Mouse (Mus musculus) T-helper 17 cell (primary cell): ENCODE results near the gene Reep3.

Experiments
- in situ Hi-C, 2 experiments: fragments of 300-600 bp; cut with MboI, MseI; formaldehyde crosslinking; loops; 1 replicate in 1 of 2; 2 replicates in 1 of 2; pipeline ENCODE4 v1.15.1; 2025; ENCODE audit warnings: high pct_unique_total_duplicates in 2 of 2

Reep3 gene

GRCm38 (mm10) chr10:67096621-67097436 lies at the start of gene Reep3:
Gene Reep3 (minus strand): TSS chr10:67096945.
- in situ Hi-C loops = loop anchor here in 1 of 2 experiments (5.0 kb wide), 1 partner anchor 95 kb away; no protein-coding TSS in a partner anchor

GRCm38 (mm10) chr10:67145623-67146022 lies 48.9 kb upstream of the Reep3 start:
- in situ Hi-C loops = no loop called here

GRCm38 (mm10) chr10:67144269-67144668 lies 47.5 kb upstream of the Reep3 start:
- in situ Hi-C loops = no loop called here

GRCm38 (mm10) chr10:67143661-67144060 lies 46.9 kb upstream of the Reep3 start:
- in situ Hi-C loops = no loop called here

- in situ Hi-C loops = no loop called here
These were observed 40.7 kb upstream of the Reep3 start for GRCm38 (mm10) chr10:67137437-67137836.

GRCm38 (mm10) chr10:67134322-67134721 lies 37.6 kb upstream of the Reep3 start:
- in situ Hi-C loops = no loop called here

- in situ Hi-C loops = no loop called here
These were observed 35.0 kb upstream of the Reep3 start for GRCm38 (mm10) chr10:67131709-67132108.

- in situ Hi-C loops = loop anchor here in 1 of 2 experiments (5.0 kb wide), 1 partner anchor 368 kb away; no protein-coding TSS in a partner anchor
These were observed 32.8 kb upstream of the Reep3 start for GRCm38 (mm10) chr10:67129531-67129930.

- in situ Hi-C loops = loop anchor here in 1 of 2 experiments (5.0 kb wide), 1 partner anchor 370 kb away; no protein-coding TSS in a partner anchor
These were observed 30.4 kb upstream of the Reep3 start for GRCm38 (mm10) chr10:67126859-67127758.

- in situ Hi-C loops = loop anchor here in 1 of 2 experiments (5.0 kb wide), 1 partner anchor 371 kb away; no protein-coding TSS in a partner anchor
These were observed 29.5 kb upstream of the Reep3 start for GRCm38 (mm10) chr10:67126061-67126858.

GRCm38 (mm10) chr10:67124156-67124555 lies 27.4 kb upstream of the Reep3 start:
- in situ Hi-C loops = no loop called here

GRCm38 (mm10) chr10:67123756-67124155 lies 27.0 kb upstream of the Reep3 start:
- in situ Hi-C loops = no loop called here

- in situ Hi-C loops = no loop called here
These were observed 23.9 kb upstream of the Reep3 start for GRCm38 (mm10) chr10:67120640-67121039.

GRCm38 (mm10) chr10:67120180-67120579 lies 23.4 kb upstream of the Reep3 start:
- in situ Hi-C loops = no loop called here

- in situ Hi-C loops = loop anchor here in 1 of 2 experiments (10.0 kb wide), 1 partner anchor 56 kb away; no protein-coding TSS in a partner anchor
These were observed 22.5 kb upstream of the Reep3 start for GRCm38 (mm10) chr10:67119291-67119690.

- in situ Hi-C loops = loop anchor here in 1 of 2 experiments (10.0 kb wide), 1 partner anchor 59 kb away; no protein-coding TSS in a partner anchor
These were observed 19.5 kb upstream of the Reep3 start for GRCm38 (mm10) chr10:67116251-67116650.

GRCm38 (mm10) chr10:67115666-67116091 lies 18.9 kb upstream of the Reep3 start:
- in situ Hi-C loops = loop anchor here in 1 of 2 experiments (10.0 kb wide), 1 partner anchor 59 kb away; no protein-coding TSS in a partner anchor

- in situ Hi-C loops = loop anchor here in 1 of 2 experiments (10.0 kb wide), 1 partner anchor 60 kb away; no protein-coding TSS in a partner anchor
These were observed 18.4 kb upstream of the Reep3 start for GRCm38 (mm10) chr10:67115115-67115514.

- in situ Hi-C loops = loop anchor here in 1 of 2 experiments (10.0 kb wide), 1 partner anchor 61 kb away; no protein-coding TSS in a partner anchor
These were observed 17.1 kb upstream of the Reep3 start for GRCm38 (mm10) chr10:67113833-67114232.

GRCm38 (mm10) chr10:67112967-67113366 lies 16.2 kb upstream of the Reep3 start:
- in situ Hi-C loops = loop anchor here in 1 of 2 experiments (10.0 kb wide), 1 partner anchor 62 kb away; no protein-coding TSS in a partner anchor
